Mouse (Mus musculus) olfactory bulb, adult 2 months (tissue): ENCODE measurements around the gene Rbl1.

Source experiments
- CTCF ChIP-seq: fragments of 200-500 bp; IDR thresholded peaks from 2 replicates; pipeline ENCODE4 v1.5.1; 2012; ENCODE audit warnings: low read depth, mild to moderate bottlenecking, low read length, moderate library complexity; ENCODE audit not compliant: insufficient read depth
- POLR2A ChIP-seq: fragments of 200-500 bp; IDR thresholded peaks from 2 replicates; pipeline ENCODE4 v1.6.1; 2012; ENCODE audit warnings: mild to moderate bottlenecking, low read depth, low read length, moderate library complexity; ENCODE audit not compliant: insufficient read depth

DNA sequence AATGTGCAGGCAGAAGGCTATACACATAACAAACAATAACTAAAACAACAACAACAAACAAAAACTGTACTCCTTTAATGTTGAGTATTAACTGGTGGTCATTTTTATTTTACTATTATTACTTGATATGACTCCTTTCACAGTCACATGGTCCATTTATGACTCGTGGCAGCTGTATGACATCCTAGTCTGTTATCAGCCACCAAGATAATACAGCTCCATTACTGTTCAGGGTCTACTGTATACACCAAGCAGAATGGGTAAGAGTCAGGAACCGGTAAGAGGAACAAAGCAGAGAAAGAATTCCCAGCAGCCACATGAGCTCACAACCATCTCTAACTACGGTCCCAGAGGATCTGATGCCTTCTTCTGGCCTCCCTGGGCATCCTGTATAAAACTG, 79.1 kb downstream of the Rbl1 start:
- TF ChIP-seq CTCF (no peak), POLR2A (no peak)
